Mouse (Mus musculus) erythroblast, embryonic 14.5 days (primary cell): ENCODE data around the gene Lrrc23.

Experiments
- GATA1 ChIP-seq: IDR thresholded peaks from 2 replicates; pipeline ENCODE4 v1.6.1; 2012; ENCODE audit warnings: low read length, inconsistent platforms, mixed read lengths
- TAL1 ChIP-seq: IDR thresholded peaks from 3 replicates; pipeline ENCODE4 v1.6.1; 2012; ENCODE audit warnings: low read length, inconsistent platforms, mixed read lengths

- TF ChIP-seq GATA1 (no peak), TAL1 (no peak)
These were observed 10.6 kb upstream of the Lrrc23 start for GRCm38 (mm10) chr6:124790121-124790520.
